Mouse (Mus musculus) olfactory bulb, adult 2 months (tissue): ENCODE data around the gene Abcc6.

Experiments
- CTCF ChIP-seq: fragments of 200-500 bp; IDR thresholded peaks from 2 replicates; pipeline ENCODE4 v1.5.1; 2012; ENCODE audit warnings: low read depth, mild to moderate bottlenecking, low read length, moderate library complexity; ENCODE audit not compliant: insufficient read depth
- POLR2A ChIP-seq: fragments of 200-500 bp; IDR thresholded peaks from 2 replicates; pipeline ENCODE4 v1.6.1; 2012; ENCODE audit warnings: mild to moderate bottlenecking, low read depth, low read length, moderate library complexity; ENCODE audit not compliant: insufficient read depth

- TF ChIP-seq CTCF: no peak
- no peak for TF ChIP-seq POLR2A
Observed at GRCm38 (mm10) chr7:46013266-46014010, 16.7 kb downstream of the Abcc6 start.
